Comparison of ENCODE assay signal across 17 mouse cellular contexts in the genomic region with DNA sequence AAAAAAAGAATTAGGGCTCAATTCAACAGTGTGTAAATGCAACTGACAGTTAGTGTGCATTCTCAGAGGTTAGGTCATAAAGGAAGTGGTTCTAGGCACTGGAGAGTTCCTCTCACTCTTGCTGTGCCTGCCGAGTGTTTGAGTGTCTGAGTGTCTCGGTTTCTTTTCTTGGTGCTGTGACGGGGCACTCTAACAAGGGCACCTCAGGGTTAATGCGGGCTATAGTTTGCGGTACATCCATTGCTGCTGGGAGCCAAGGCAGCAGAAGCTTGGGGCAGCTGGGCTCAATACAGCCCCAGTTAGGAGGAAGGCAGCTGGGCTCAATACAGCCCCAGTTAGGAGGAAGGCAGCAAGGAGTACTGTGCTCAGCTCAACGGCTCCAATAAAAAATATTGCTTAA. TPM values are rescaled to one million over a fixed set of nuclear protein-coding genes. Genes with fewer than 3 reads are reported as not detected.
DNase-seq lines count a peak whose midpoint lies in the region; ATAC-seq and TF ChIP-seq lines count a peak whose summit lies in the region.
"Had no signal": no experiment of that assay in that cellular context is flagged by ENCODE, and none has a peak within 500 bp of the region (broad histone marks: within the 10 kb centered on the region; RNA-seq: fewer than 3 reads in every experiment).

No protein-coding gene starts in this region.

- no peak for TF ChIP-seq RAD21 in CH12.LX (IDR thresholded peaks at IDR 0.05; ENCODE audit: low read depth, low read length)

- WGBS in kidney, adult 2 months = 41% methylated on average over 6 of the region's 6 CpGs
- 20% methylated on average over 6 of the region's 6 CpGs for WGBS in liver, postnatal 0 days (ENCODE audit: insufficient replicate concordance)
- WGBS in intestine, postnatal 0 days = 42% methylated on average over 6 of the region's 6 CpGs

- TF ChIP-seq POLR2A in kidney, adult 2 months (IDR thresholded peaks at IDR 0.05; ENCODE audit: low read depth, low read length) = no peak
- TF ChIP-seq POLR2A in CH12.LX (IDR thresholded peaks at IDR 0.05; ENCODE audit: low read depth, low read length) = 0 out of 2 replicates have a peak, but pooled peaks have one; percentile 25

- no peak overlapping the region for H3K4me3 ChIP-seq in kidney, adult 2 months (ENCODE audit: insufficient read depth, low read depth, low read length)
- no peak overlapping the region for H3K4me3 ChIP-seq in CH12.LX (replicated peaks in 1 of 3; ENCODE audit: low read depth in 2 of 3, low read length in 2 of 3, poor library complexity in 1 of 3)
- H3K4me3 ChIP-seq in liver, postnatal 0 days (ENCODE audit: low read depth, low read length) = no peak overlapping the region
- no peak overlapping the region for H3K4me3 ChIP-seq in intestine, postnatal 0 days (ENCODE audit: low read depth, low read length)
- H3K4me3 ChIP-seq in layer of hippocampus, adult 2 months = no peak overlapping the region
- H3K4me3 ChIP-seq: embryonic facial prominence, embryonic 12.5 days; forebrain, embryonic 13.5 days; limb, embryonic 15.5 days; midbrain, embryonic 12.5 days had no signal

- no peak overlapping the region for H3K27ac ChIP-seq in kidney, adult 2 months (ENCODE audit: insufficient read depth, low read depth, low read length)
- H3K27ac ChIP-seq in CH12.LX (ENCODE audit: insufficient read depth, low read depth) = 0 out of 2 replicates have a peak overlapping the region, but pooled peaks have one; percentile 4
- H3K27ac ChIP-seq in liver, postnatal 0 days (ENCODE audit: low read depth) = peak overlapping the region; percentile 74
- no peak overlapping the region for H3K27ac ChIP-seq in intestine, postnatal 0 days (ENCODE audit: low read depth, low read length)
- no peak overlapping the region for H3K27ac ChIP-seq in layer of hippocampus, adult 2 months
- H3K27ac ChIP-seq: embryonic facial prominence, embryonic 12.5 days; forebrain, embryonic 13.5 days; limb, embryonic 15.5 days; midbrain, embryonic 12.5 days had no signal

- H3K36me3 ChIP-seq in kidney, adult 2 months (ENCODE audit: control insufficient read depth, insufficient read depth, low read length) = no peaks in the 10 kb centered on the region
- H3K36me3 ChIP-seq in CH12.LX (replicated peaks in 1 of 2; ENCODE audit: control insufficient read depth in 1 of 2, insufficient read depth in 1 of 2, low read length in 1 of 2) = no peaks in the 10 kb centered on the region
- H3K36me3 ChIP-seq in liver, postnatal 0 days (replicated peaks; ENCODE audit: insufficient read depth, low read length) = no peaks in the 10 kb centered on the region
- no peaks in the 10 kb centered on the region for H3K36me3 ChIP-seq in intestine, postnatal 0 days (ENCODE audit: control insufficient read depth, insufficient read depth)
- H3K36me3 ChIP-seq: embryonic facial prominence, embryonic 12.5 days; limb, embryonic 15.5 days; midbrain, embryonic 12.5 days had no signal

- no peak overlapping the region; the same call in 1 of the 2 replicates for H3K9ac ChIP-seq in CH12.LX (ENCODE audit: insufficient read depth, low read depth)
- H3K9ac ChIP-seq in liver, postnatal 0 days (replicated peaks) = peak overlapping the region; percentile 46
- H3K9ac ChIP-seq in intestine, postnatal 0 days (ENCODE audit: low read depth, low read length) = no peak overlapping the region
- H3K9ac ChIP-seq: embryonic facial prominence, embryonic 12.5 days; forebrain, embryonic 13.5 days; limb, embryonic 15.5 days; midbrain, embryonic 12.5 days had no signal

- dilution Hi-C loops in CH12.LX (cut with MboI; ENCODE audit: extremely low pct_ligation_motif_present, extremely low pct_unique_long_range_greater_than_20kb, low sequenced_read_pairs) = no loop called here

- no peaks in the 10 kb centered on the region for H3K4me1 ChIP-seq in kidney, adult 2 months (ENCODE audit: control insufficient read depth, insufficient read depth, low read length)
- peaks cover 6 to 42% of the 10 kb centered on the region in 2 experiments; a peak in 3 of 4 replicates for H3K4me1 ChIP-seq in CH12.LX (ENCODE audit: control insufficient read depth in 1 of 2, insufficient read depth in 2 of 2)
- H3K4me1 ChIP-seq in liver, postnatal 0 days (ENCODE audit: insufficient read depth) = peaks cover 21% of the 10 kb centered on the region
- H3K4me1 ChIP-seq in intestine, postnatal 0 days (replicated peaks; ENCODE audit: control insufficient read depth, insufficient read depth, low read length) = no peaks in the 10 kb centered on the region
- H3K4me1 ChIP-seq: embryonic facial prominence, embryonic 12.5 days had no signal

- TF ChIP-seq EP300 in CH12.LX (IDR thresholded peaks at IDR 0.05; ENCODE audit: low read length) = no peak
- TF ChIP-seq EP300 in liver, postnatal 0 days (IDR thresholded peaks at IDR 0.05; ENCODE audit: low read depth) = no peak

- DNase-seq in kidney, adult 2 months = peak; percentile 20
- no peak for DNase-seq in kidney, postnatal 10 days
- DNase-seq in CH12.LX (ENCODE audit: extremely low read depth) = peak; percentile 48
- DNase-seq in liver, postnatal 0 days = no peak
- DNase-seq in thymus, adult 18-20 months = peak; percentile 39 to 60
- no peak for DNase-seq in urinary bladder, adult 2 months (ENCODE audit: low spot score)
- DNase-seq in layer of hippocampus, adult 2 months (ENCODE audit: low spot score in 2 of 2) = no peak
- DNase-seq: adrenal gland, postnatal 14 days; cerebellum, adult 9-10 months; gastrocnemius, postnatal 14 days; heart, postnatal 10 days; kidney, adult 8-10 months had no signal

- H3K27me3 ChIP-seq in kidney, adult 2 months (replicated peaks; ENCODE audit: control insufficient read depth, insufficient read depth, low read length) = no peaks in the 10 kb centered on the region
- no peaks in the 10 kb centered on the region for H3K27me3 ChIP-seq in CH12.LX (replicated peaks)
- H3K27me3 ChIP-seq in liver, postnatal 0 days (ENCODE audit: insufficient read depth, low read length) = no peaks in the 10 kb centered on the region
- no peaks in the 10 kb centered on the region for H3K27me3 ChIP-seq in intestine, postnatal 0 days (replicated peaks; ENCODE audit: control insufficient read depth, insufficient read depth, low read length)
- H3K27me3 ChIP-seq: embryonic facial prominence, embryonic 12.5 days; forebrain, embryonic 13.5 days; limb, embryonic 15.5 days; midbrain, embryonic 12.5 days had no signal

- ATAC-seq in liver, postnatal 0 days = no peak
- no peak for ATAC-seq in intestine, postnatal 0 days
- ATAC-seq: forebrain, embryonic 13.5 days had no signal

- H3K4me2 ChIP-seq in CH12.LX (ENCODE audit: insufficient read depth, low read depth, poor library complexity, severe bottlenecking) = peak overlapping the region; percentile 34; the same call in 1 of the 2 replicates
- H3K4me2 ChIP-seq in liver, postnatal 0 days (ENCODE audit: low read depth, low read length) = peak overlapping the region; percentile 55
- H3K4me2 ChIP-seq in intestine, postnatal 0 days (replicated peaks; ENCODE audit: low read depth) = no peak overlapping the region
- H3K4me2 ChIP-seq: embryonic facial prominence, embryonic 12.5 days; forebrain, embryonic 13.5 days; limb, embryonic 15.5 days; midbrain, embryonic 12.5 days had no signal

- in situ Hi-C loops in CH12.LX (cut with MboI; ENCODE audit: low pct_ligation_motif_present, low pct_unique_long_range_greater_than_20kb, low sequenced_read_pairs) = no loop called here

- H3K9me3 ChIP-seq in CH12.LX (replicated peaks; ENCODE audit: low read length) = no peaks in the 10 kb centered on the region
- no peaks in the 10 kb centered on the region for H3K9me3 ChIP-seq in liver, postnatal 0 days (ENCODE audit: low read length)
- no peaks in the 10 kb centered on the region for H3K9me3 ChIP-seq in intestine, postnatal 0 days (ENCODE audit: control insufficient read depth)
- H3K9me3 ChIP-seq: forebrain, embryonic 13.5 days; limb, embryonic 15.5 days; midbrain, embryonic 12.5 days had no signal

- H3K79me2 ChIP-seq in CH12.LX (replicated peaks; ENCODE audit: control insufficient read depth, extremely low read depth, insufficient read depth, poor library complexity, severe bottlenecking) = no peaks in the 10 kb centered on the region

- TF ChIP-seq CTCF in kidney, adult 2 months (conservative IDR thresholded peaks at IDR 0.05; ENCODE audit: insufficient read depth, insufficient read length, low read depth, low read length) = no peak
- no peak for TF ChIP-seq CTCF in CH12.LX (conservative IDR thresholded peaks at IDR 0.05 in 1 of 2, IDR thresholded peaks at IDR 0.05 in 1 of 2; ENCODE audit: low read depth in 2 of 2, low read length in 2 of 2)
- no peak for TF ChIP-seq CTCF in liver, postnatal 0 days (IDR thresholded peaks at IDR 0.05; ENCODE audit: low read depth)
- no peak for TF ChIP-seq CTCF in intestine, postnatal 0 days (IDR thresholded peaks at IDR 0.05; ENCODE audit: low read depth)
- no peak for TF ChIP-seq CTCF in layer of hippocampus, adult 2 months (conservative IDR thresholded peaks at IDR 0.05)

RNA-seq across cellular contexts. Expression of gene Agfg2, which starts 20.7 kb away (rescaled TPM):
- polyA plus RNA-seq in kidney, adult 2 months (2012; rRNA removed) = 36.5 and 48.1 TPM in 2 replicates
- 8.7 and 10.0 TPM in 2 replicates for total RNA-seq in CH12.LX (2012; rRNA removed)
- 11.5 and 13.4 TPM in 2 replicates for total RNA-seq in CH12.LX (2014; rRNA removed)
- 16.7 and 16.8 TPM in 2 replicates for polyA plus RNA-seq in CH12.LX (2012; ENCODE audit: insufficient read length, low read depth)
- polyA plus RNA-seq in liver, postnatal 0 days (2015; fragmentation: Nextera tagmentation; extraction: Ambion mirVana) = 29.5 and 34.1 TPM in 2 replicates
- 24.7 and 25.4 TPM in 2 replicates for polyA plus RNA-seq in urinary bladder, adult 2 months (2012; rRNA removed)
- polyA plus RNA-seq in intestine, postnatal 0 days (2015; fragmentation: Nextera tagmentation; extraction: Ambion mirVana) = 16.8 and 19.0 TPM in 2 replicates
- 10 to 100 TPM; 64.1 to 67.3 TPM for total RNA-seq in layer of hippocampus, adult 2 months (2021)

RNA-seq across cellular contexts. Expression of gene Nyap1, which starts 36.2 kb away (rescaled TPM):
- polyA plus RNA-seq in kidney, adult 2 months (2012; rRNA removed) = 3.1 and 4.1 TPM in 2 replicates
- total RNA-seq in CH12.LX (2012; rRNA removed) = 0.67 and 1.4 TPM in 2 replicates
- total RNA-seq in CH12.LX (2014; rRNA removed) = 0.28 and 0.34 TPM in 2 replicates
- polyA plus RNA-seq in CH12.LX (2012; ENCODE audit: insufficient read length, low read depth) = 0.35 and 0.43 TPM in 2 replicates
- 0.11 and 0.18 TPM in 2 replicates for polyA plus RNA-seq in liver, postnatal 0 days (2015; fragmentation: Nextera tagmentation; extraction: Ambion mirVana)
- polyA plus RNA-seq in urinary bladder, adult 2 months (2012; rRNA removed) = 6.7 and 7.6 TPM in 2 replicates
- 1.6 and 2.0 TPM in 2 replicates for polyA plus RNA-seq in intestine, postnatal 0 days (2015; fragmentation: Nextera tagmentation; extraction: Ambion mirVana)
- total RNA-seq in layer of hippocampus, adult 2 months (2021) = 10 to 100 TPM; 70.4 to 72.5 TPM

RNA-seq across cellular contexts. Expression of gene Tsc22d4, which starts 40.3 kb away (rescaled TPM):
- 71.2 and 78.4 TPM in 2 replicates for polyA plus RNA-seq in kidney, adult 2 months (2012; rRNA removed)
- total RNA-seq in CH12.LX (2012; rRNA removed) (32.0 and 39.9 TPM in 2 replicates), CH12.LX (2014; rRNA removed) (26.4 and 28.2 TPM in 2 replicates)
- 91.2 and 103 TPM in 2 replicates for polyA plus RNA-seq in CH12.LX (2012; ENCODE audit: insufficient read length, low read depth)
- 65.3 and 65.9 TPM in 2 replicates for polyA plus RNA-seq in liver, postnatal 0 days (2015; fragmentation: Nextera tagmentation; extraction: Ambion mirVana)
- 68.8 and 109 TPM in 2 replicates for polyA plus RNA-seq in urinary bladder, adult 2 months (2012; rRNA removed)
- 111 and 119 TPM in 2 replicates for polyA plus RNA-seq in intestine, postnatal 0 days (2015; fragmentation: Nextera tagmentation; extraction: Ambion mirVana)
- 100 to 1,000 TPM; 160 to 174 TPM for total RNA-seq in layer of hippocampus, adult 2 months (2021)

RNA-seq across cellular contexts. Expression of gene Irs3, which starts 59.7 kb away (rescaled TPM):
- polyA plus RNA-seq in kidney, adult 2 months (2012; rRNA removed) = 4.2 and 4.4 TPM in 2 replicates
- total RNA-seq in CH12.LX (2012; rRNA removed) = not detected in 2 replicates
- not detected in 2 replicates for total RNA-seq in CH12.LX (2014; rRNA removed)
- not detected in 2 replicates for polyA plus RNA-seq in CH12.LX (2012; ENCODE audit: insufficient read length, low read depth)
- polyA plus RNA-seq in liver, postnatal 0 days (2015; fragmentation: Nextera tagmentation; extraction: Ambion mirVana) = 0.11 TPM in 1 of 2 replicates, not detected in the other
- polyA plus RNA-seq in urinary bladder, adult 2 months (2012; rRNA removed) = 1.2 and 1.4 TPM in 2 replicates
- 0.09 and 0.18 TPM in 2 replicates for polyA plus RNA-seq in intestine, postnatal 0 days (2015; fragmentation: Nextera tagmentation; extraction: Ambion mirVana)
- total RNA-seq in layer of hippocampus, adult 2 months (2021) = under 1 TPM in 1 of 2 experiments, not detected in 1; 0.15 TPM
- polyA plus RNA-seq: forebrain, embryonic 13.5 days had no signal

Comparison
In these comparisons a context has a peak if more than half of its experiments do, and no peak if none do; other contexts are left out.
1. DNase-seq: peak in kidney, adult 2 months (single experiment), CH12.LX (single experiment) and thymus, adult 18-20 months (2 of 2); none in kidney, postnatal 10 days (single experiment), liver, postnatal 0 days (single experiment), urinary bladder, adult 2 months (single experiment) and layer of hippocampus, adult 2 months (0 of 2).
2. H3K27ac ChIP-seq: peak in CH12.LX (single experiment) and liver, postnatal 0 days (single experiment); none in kidney, adult 2 months (single experiment), intestine, postnatal 0 days (single experiment) and layer of hippocampus, adult 2 months (single experiment).